Mouse (Mus musculus) kidney, embryonic 16.5 days (tissue): Measurements from ENCODE around the gene Akt1. TPM values are rescaled to one million over a fixed set of nuclear protein-coding genes. Genes with fewer than 3 reads are reported as not detected.

ENCODE experiments used
- ATAC-seq: fragments of 200-750 bp; cut with Nextera tagmentation; 2 replicates; pipeline ENCODE4 v1.8.0; 2017; ENCODE audit warnings: moderate TSS enrichment; ENCODE audit not compliant: low FRiP score, low TSS enrichment
- H3K27ac ChIP-seq: fragments of 300-500 bp; sonication (generic); 2 replicates; pipeline ENCODE4 v1.5.1; 2014; ENCODE audit warnings: low read length
- H3K27me3 ChIP-seq: fragments of 300-500 bp; sonication (generic); 2 replicates; pipeline ENCODE4 v1.6.1; 2014; ENCODE audit warnings: low read length, control low read depth, mixed read lengths; ENCODE audit not compliant: insufficient read depth
- H3K36me3 ChIP-seq: fragments of 300-500 bp; sonication (generic); 2 replicates; pipeline ENCODE4 v1.6.1; 2014; ENCODE audit warnings: low read length, control low read depth, mixed read lengths; ENCODE audit not compliant: insufficient read depth
- H3K4me1 ChIP-seq: fragments of 300-500 bp; sonication (generic); 2 replicates; pipeline ENCODE4 v1.6.1; 2014; ENCODE audit warnings: low read length, control low read depth, mixed read lengths; ENCODE audit not compliant: insufficient read depth
- H3K4me2 ChIP-seq: fragments of 300-500 bp; sonication (generic); replicated peaks from 2 replicates; pipeline ENCODE4 v1.6.1; 2014; ENCODE audit warnings: low read depth, low read length
- H3K4me3 ChIP-seq: fragments of 300-500 bp; sonication (generic); 2 replicates; pipeline ENCODE4 v1.5.1; 2014; ENCODE audit warnings: mild to moderate bottlenecking, low read length
- H3K9ac ChIP-seq: fragments of 300-500 bp; sonication (generic); replicated peaks from 2 replicates; pipeline ENCODE4 v1.6.1; 2014; ENCODE audit warnings: low read length
- H3K9me3 ChIP-seq: fragments of 300-500 bp; sonication (generic); 2 replicates; pipeline ENCODE4 v1.6.1; 2016; ENCODE audit warnings: low read length, control low read depth
- WGBS: fragments of 180-500 bp; shearing (Covaris S2); extraction: QIAGEN DNeasy Blood & Tissue Kit; methylation state at CpG from one replicate; pipeline ENCODE4 v1.1.7; 2014; 5-methylcytosine and 5-hydroxymethylcytosine counted together
- polyA plus RNA-seq: library from polyadenylated mRNA; unstranded; fragments of >200 nt; fragmentation: Nextera tagmentation; extraction: Ambion mirVana; gene quantifications from 2 replicates; pipeline ENCODE4 v1.2.1, GENCODE M21; 2015

The Akt1 gene
- polyA plus RNA-seq: 49.5 TPM in 2 replicates

GRCm38 (mm10) chr12:112674132-112675011 lies at the start of gene Akt1:
TSS of gene Akt1 (minus strand) at chr12:112674884.
- peaks cover 18% of the 10 kb centered on the region for H3K36me3 ChIP-seq
- WGBS: under 1% methylated on average over 46 of the region's 70 CpGs
- peak within 1 kb of the TSS; percentile 99 for H3K4me3 ChIP-seq
- peak within 1 kb of the TSS; percentile 72 for H3K4me2 ChIP-seq
- ATAC-seq: peak; percentile 37
- H3K4me1 ChIP-seq: peaks cover 71% of the 10 kb centered on the region
- H3K9me3 ChIP-seq: no peaks in the 10 kb centered on the region
- H3K9ac ChIP-seq: peak within 1 kb of the TSS; percentile 100
- H3K27ac ChIP-seq: peak within 1 kb of the TSS; percentile 97
- peaks cover 4% of the 10 kb centered on the region; the same call in 1 of the 2 replicates for H3K27me3 ChIP-seq

GRCm38 (mm10) chr12:112724077-112724805 lies 49.6 kb upstream of the Akt1 start:
- WGBS: 73% methylated on average over 11 of the region's 11 CpGs
- Histone ChIP-seq H3K4me2 (no peak overlapping the region), H3K9ac (no peak overlapping the region), H3K27me3 (no peaks in the 10 kb centered on the region), H3K9me3 (no peaks in the 10 kb centered on the region), H3K27ac (no peak overlapping the region), H3K4me3 (no peak overlapping the region), H3K36me3 (peaks cover 6% of the 10 kb centered on the region; the same call in 1 of the 2 replicates), H3K4me1 (peaks cover 29% of the 10 kb centered on the region)
- ATAC-seq: no peak

GRCm38 (mm10) chr12:112723445-112723844 lies 48.8 kb upstream of the Akt1 start:
- Histone ChIP-seq H3K9me3 (no peaks in the 10 kb centered on the region), H3K4me1 (peaks cover 34% of the 10 kb centered on the region), H3K9ac (peak overlapping the region; percentile 86), H3K36me3 (peaks cover 6% of the 10 kb centered on the region; the same call in 1 of the 2 replicates), H3K4me3 (peak overlapping the region; percentile 79), H3K4me2 (peak overlapping the region; percentile 87), H3K27ac (no peak overlapping the region), H3K27me3 (no peaks in the 10 kb centered on the region)
- 88% methylated on average over 6 of the region's 6 CpGs for WGBS
- ATAC-seq: no peak

- peaks cover 34% of the 10 kb centered on the region for H3K4me1 ChIP-seq
- WGBS: 2% methylated on average over 5 of the region's 5 CpGs
- ATAC-seq: peak; percentile 0; the same call in 1 of the 2 replicates
- peak overlapping the region; percentile 87 for H3K4me2 ChIP-seq
- peak overlapping the region; percentile 79 for H3K4me3 ChIP-seq
- no peaks in the 10 kb centered on the region for H3K27me3 ChIP-seq
- peak overlapping the region; percentile 86 for H3K9ac ChIP-seq
- peak overlapping the region; percentile 95; the same call in 1 of the 2 replicates for H3K27ac ChIP-seq
- H3K9me3 ChIP-seq: no peaks in the 10 kb centered on the region
- peaks cover 6% of the 10 kb centered on the region; the same call in 1 of the 2 replicates for H3K36me3 ChIP-seq
Measured at GRCm38 (mm10) chr12:112723028-112723330, 48.3 kb upstream of the Akt1 start.

- peak overlapping the region; percentile 79 for H3K4me3 ChIP-seq
- H3K27me3 ChIP-seq: no peaks in the 10 kb centered on the region
- peak overlapping the region; percentile 86 for H3K9ac ChIP-seq
- H3K4me1 ChIP-seq: peaks cover 34% of the 10 kb centered on the region
- no peaks in the 10 kb centered on the region for H3K9me3 ChIP-seq
- H3K4me2 ChIP-seq: peak overlapping the region; percentile 87
- WGBS: under 1% methylated on average over 58 of the region's 75 CpGs
- H3K27ac ChIP-seq: peak overlapping the region; percentile 95
- ATAC-seq: peak; percentile 49
- peaks cover 6% of the 10 kb centered on the region; the same call in 1 of the 2 replicates for H3K36me3 ChIP-seq
Measured at GRCm38 (mm10) chr12:112722240-112723027, 47.8 kb upstream of the Akt1 start.

- WGBS: 4% methylated on average over 48 of the region's 69 CpGs
- peak; percentile 69 for ATAC-seq
- Histone ChIP-seq H3K4me1 (peaks cover 34% of the 10 kb centered on the region), H3K27ac (peak overlapping the region; percentile 95), H3K27me3 (no peaks in the 10 kb centered on the region), H3K4me2 (peak overlapping the region; percentile 87), H3K36me3 (peaks cover 6% of the 10 kb centered on the region; the same call in 1 of the 2 replicates), H3K4me3 (peak overlapping the region; percentile 79), H3K9me3 (no peaks in the 10 kb centered on the region), H3K9ac (peak overlapping the region; percentile 86)
Measured at GRCm38 (mm10) chr12:112721424-112722239, 46.9 kb upstream of the Akt1 start.

- no peak for ATAC-seq
- WGBS: 43% methylated on average over 12 of the region's 12 CpGs
Measured at GRCm38 (mm10) chr12:112720890-112721423, 46.3 kb upstream of the Akt1 start.

GRCm38 (mm10) chr12:112720216-112720615 lies 45.5 kb upstream of the Akt1 start, which contains the start of gene Cep170b:
TSS of gene Cep170b (plus strand) at chr12:112720455.
- Histone ChIP-seq H3K4me1 (peaks cover 34% of the 10 kb centered on the region), H3K4me3 (peak within 1 kb of the TSS; percentile 79), H3K4me2 (peak within 1 kb of the TSS; percentile 87), H3K27ac (peak within 1 kb of the TSS; percentile 95), H3K27me3 (no peaks in the 10 kb centered on the region), H3K9me3 (no peaks in the 10 kb centered on the region), H3K36me3 (no peaks in the 10 kb centered on the region), H3K9ac (peak within 1 kb of the TSS; percentile 86)
- no peak for ATAC-seq
- 45% methylated on average over 6 of the region's 6 CpGs for WGBS

More at GRCm38 (mm10) chr12:112720890-112721423, 46.3 kb upstream of the Akt1 start:
- Histone ChIP-seq H3K4me2 (peak overlapping the region; percentile 87), H3K4me3 (peak overlapping the region; percentile 79), H3K9me3 (no peaks in the 10 kb centered on the region), H3K9ac (peak overlapping the region; percentile 86), H3K36me3 (peaks cover 6% of the 10 kb centered on the region; the same call in 1 of the 2 replicates), H3K27me3 (no peaks in the 10 kb centered on the region), H3K27ac (peak overlapping the region; percentile 95), H3K4me1 (peaks cover 34% of the 10 kb centered on the region)
